Mouse (Mus musculus): ENCODE data around the gene Cherp.

Cherp gene

DNA sequence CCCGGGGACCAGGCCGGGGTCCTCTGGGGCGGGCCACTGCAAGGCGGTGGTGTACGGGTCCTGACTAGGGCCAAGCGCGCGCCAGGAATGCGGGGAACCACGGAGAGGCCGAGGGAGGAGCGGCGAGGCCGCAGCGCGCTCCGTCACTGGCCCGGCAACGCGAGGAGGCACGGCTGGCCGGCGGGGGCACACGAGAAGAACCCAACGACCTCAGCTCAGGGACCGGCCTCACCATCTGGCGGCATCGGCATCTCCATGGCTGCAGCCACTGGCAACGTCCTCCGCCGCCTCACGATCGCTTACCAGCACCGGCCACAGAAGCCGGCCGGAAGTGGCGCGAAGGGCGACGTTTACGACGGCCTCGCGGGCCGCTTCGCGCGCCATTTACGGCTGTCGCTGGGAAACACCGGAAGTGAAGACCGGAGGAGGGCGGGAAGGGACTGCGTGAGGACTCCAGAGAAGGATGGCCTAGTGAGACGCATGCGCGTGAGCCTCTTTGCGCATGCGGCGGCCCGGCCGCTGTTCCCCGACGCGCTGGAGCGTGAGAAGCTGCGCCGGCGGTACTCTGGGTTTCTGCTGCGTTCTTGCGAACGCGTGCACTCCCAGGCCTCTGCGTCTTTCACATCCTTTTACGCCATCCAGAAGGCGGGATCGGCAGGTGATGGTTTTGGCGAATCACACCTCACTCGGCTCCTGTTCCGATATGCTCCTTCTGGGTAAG lies at the start of gene Cherp:
TSS of gene Cherp (minus strand) at position 401 of the 721 bp plus-strand sequence.
- DNase-seq: peak; percentile 99

DNA sequence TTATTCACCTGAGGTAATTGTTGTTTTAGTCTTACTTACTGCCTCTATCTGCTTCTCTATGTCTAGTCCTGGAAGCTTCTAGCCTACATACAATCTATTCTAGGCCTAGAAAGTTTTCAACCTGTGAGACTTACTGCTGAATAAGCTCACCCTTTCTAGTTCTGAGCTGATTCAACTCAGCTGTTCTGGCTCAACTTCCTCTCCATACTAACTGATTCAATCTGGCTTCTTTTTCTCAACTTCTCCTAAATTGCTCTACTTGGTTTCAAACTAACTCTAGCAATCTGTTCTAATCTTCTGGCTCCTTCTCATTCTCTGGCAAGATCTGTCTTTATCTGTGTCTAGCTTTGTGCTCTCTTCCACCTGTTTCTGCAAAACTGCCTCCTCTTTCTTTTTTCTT lies 46.9 kb upstream of the Cherp start:
- DNase-seq: no peak

DNA sequence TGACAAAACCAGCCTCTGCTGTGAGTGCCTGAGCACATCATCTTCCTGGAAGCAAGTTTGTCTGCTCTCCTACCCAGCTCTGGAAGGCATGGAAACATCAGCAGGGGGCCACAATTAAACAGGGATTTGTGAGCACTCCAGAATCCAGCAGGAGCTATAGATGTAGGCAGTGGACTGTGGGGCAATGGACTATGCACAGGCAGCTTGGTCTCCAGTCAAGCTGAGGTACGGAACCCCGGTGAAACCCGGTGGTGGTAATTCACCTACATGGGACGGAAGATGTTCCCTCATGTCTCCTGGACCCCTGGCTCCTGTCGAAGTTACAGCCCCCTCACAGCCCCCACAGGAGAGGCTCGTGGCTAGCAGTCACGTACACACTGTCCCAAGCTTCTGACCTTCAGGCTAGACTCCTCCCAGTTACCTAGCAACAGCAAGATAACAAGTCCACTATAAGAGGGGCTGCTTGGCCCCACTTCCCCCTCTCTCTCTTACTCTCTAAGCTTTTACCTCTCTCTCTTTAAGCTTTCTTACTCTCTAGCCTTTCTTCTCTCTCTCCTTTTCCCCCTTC lies 42.5 kb upstream of the Cherp start:
- no peak for DNase-seq

DNA sequence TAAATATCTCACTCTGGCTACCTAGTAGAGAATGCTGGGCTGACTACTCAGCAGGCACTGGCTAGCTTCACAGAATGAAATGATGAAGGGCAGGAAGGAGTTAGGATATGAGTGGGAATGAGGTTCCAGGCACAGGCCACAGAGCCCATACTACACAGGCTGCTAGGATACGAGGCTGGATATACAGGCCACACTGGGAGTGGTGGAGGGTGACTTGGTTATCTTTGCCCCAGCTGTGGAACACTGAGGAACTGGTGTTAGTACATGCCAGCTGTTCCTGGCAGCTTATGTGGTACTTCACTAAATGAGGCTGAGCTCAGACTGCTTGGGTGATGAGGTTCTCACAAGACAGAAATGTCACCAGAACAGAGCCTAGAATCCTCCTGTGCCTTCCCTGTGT lies 38.1 kb upstream of the Cherp start:
- no peak for DNase-seq

DNA sequence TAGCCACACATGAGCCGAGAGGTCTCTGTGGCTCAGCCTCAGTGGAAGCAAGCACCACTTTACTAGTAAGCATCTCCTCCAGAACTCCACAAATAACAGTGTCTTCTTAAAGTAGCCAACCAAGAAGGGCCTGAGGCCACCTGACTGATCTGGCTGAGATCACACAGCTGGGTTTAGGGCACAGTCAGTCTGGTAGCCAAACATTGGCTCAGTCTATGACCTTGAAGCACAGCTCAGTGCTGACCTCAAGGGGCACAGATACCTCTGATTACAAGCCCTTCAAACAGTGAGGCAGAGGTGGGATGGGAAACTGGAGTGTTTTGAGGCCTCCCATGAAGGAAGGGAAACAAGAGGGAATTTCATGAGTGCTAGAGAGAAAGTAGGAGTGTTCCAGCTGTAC lies 37.6 kb upstream of the Cherp start:
- DNase-seq: no peak

DNA sequence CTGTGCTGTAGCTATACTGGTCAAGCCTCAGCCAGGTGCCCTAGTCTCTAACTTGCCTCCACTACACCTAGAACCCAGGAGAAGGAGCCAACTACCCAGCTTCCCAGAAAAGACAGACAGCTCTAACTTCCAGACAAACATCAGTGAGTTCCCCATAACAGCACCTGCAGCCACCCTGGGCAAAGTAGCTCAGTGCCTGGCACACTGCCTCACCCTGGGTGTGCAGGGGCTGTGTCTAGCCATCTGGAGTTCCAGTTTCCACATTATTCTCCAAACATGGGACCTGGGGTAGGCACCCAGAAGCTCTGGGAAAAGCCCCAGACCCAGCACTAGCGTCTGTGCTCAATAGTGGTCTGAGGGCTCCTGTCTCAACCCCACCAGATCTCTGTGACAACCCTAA lies 32.5 kb upstream of the Cherp start:
- DNase-seq: no peak

DNA sequence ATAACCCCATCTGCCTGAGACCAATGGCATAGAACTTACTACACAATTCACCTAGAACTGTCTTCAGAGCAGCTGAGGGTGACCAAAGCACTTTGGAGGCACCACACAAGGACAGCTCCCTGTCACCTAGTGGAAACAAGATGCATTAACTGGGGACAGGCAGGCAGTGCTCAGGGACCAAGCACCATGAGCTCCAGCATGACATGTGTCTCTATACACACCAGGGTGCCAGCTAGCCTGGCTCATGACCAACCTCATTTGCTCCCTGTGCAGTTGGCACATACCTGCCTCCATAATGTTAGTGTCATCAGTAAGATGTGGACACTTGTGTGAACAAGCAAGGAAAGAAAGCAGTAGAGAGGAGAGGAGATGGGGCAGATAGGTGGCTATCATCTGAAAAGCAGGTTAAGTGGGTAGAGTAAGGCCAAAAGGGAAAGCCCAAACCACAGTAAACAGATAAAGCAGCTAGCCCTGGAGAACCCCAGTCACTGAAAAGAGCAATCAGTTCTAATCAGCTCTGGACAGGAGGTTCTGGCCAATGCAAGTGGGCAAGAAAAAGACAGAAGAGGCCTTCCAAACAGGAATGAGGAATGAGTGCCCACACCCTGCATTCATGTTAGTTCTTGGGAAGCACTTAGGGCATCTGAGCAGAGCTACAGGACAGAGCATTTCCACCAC lies 29.8 kb upstream of the Cherp start:
- DNase-seq: peak; percentile 76

DNA sequence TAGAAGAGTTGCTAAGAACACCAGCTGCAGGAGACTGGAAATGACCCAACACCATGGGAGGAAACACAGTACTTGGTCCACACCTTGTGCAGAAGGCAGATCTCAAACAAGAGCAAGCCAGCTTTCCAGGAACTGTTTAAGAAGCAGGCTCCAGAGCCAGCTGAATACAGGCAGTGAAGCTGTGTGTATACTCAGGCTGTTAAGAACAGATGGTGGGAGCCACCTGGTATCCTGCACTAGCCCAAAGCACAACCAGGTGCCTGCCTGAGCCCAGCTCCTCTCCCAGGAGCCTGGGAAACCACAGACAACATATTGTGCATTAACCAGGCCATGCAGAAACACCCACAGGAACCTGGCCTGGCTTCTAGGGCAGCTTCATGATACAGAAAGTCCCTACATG lies 29.1 kb upstream of the Cherp start:
- DNase-seq: peak; percentile 93

DNA sequence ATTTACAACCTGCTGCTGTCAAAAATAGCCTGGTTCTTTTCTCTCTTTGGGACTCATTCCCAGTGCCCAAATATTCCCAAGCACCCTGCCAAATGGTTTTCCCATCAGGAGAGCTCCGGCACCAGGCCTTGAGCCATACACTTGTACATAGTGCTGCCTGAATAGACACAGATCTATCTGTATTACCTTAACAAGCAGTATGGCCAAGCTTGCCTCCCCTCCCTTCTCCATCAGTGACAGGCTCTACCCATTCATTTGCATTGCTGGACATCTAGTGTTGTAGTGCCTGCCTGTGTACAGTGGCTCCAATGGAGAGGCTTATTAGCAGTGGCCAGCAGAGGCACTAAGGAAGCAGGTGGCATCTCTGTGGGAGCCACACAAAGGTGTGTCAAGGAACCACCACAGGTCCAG lies 25.5 kb upstream of the Cherp start:
- DNase-seq: peak; percentile 88

DNA sequence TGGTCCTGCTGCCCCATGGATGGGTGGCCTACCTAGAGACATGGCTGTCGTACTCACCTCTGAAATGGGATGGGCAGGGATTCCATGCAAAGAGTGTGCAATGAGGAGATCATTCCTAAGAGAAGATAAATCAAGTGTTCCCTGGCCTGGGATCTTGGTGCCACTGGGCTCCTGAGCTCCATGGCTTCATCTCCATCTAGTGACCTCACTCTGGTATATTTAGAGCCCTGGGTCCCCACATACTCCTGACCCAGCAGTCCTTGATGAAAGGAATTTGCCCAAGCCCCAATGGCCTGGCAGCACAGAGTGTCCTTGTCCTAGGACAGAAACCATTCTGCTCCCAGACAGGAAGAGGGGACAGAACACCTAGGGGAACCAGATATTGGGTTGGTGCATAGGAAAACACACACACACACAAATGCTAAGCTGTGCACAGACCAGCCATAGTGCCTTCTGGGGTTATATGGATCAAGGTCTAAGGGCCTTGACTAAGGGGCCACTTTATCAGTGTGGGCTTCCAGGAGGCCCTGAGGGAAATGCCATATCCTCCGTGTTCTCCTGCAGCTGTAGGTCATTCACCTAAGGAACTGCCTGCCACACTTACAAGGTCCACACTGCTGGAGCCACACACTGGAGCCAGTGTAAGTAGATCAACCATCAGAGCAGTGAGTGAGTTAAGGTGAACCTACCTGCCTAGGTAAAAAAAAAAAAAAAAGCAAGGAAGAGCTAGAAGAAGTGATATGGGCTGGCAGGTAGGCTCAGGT lies 24.7 kb upstream of the Cherp start:
- DNase-seq: no peak

DNA sequence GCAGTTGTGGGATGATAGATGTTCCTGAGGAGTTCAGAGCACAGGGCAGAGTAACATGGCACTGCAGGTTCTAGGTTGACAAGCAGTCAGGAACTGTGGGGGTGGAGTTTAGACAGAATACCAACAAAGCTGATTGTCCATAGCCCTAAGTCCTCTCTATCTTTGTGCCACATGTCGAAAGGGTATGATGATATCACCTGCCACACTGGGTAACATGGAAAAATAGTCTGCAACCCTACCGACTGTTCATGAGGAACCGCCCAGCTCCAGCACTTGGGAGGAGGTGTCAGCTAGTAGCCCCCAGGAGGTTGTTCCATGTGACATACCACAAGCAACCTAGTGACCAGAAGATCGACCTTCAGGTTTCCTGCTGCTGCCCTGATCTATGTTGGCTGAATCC lies 23.5 kb upstream of the Cherp start:
- no peak for DNase-seq

DNA sequence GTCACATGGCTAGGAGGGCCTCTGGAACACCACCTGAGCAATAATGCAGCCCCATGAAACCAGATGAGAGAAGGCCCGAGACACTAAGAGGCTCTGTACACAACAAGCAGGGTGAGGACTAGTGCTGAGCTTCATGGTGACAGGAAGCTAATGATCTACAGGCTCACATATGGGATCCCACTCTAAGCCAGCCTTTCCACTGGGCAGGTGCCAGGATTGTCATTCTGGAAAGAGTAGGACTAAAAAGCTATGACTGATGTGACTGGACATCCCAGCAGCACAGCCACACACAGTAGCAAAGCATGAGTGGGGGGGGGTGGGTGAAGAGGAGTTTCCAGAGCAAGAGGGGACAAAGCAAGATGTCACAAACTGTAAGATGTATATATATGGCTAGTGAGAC lies 22.9 kb upstream of the Cherp start:
- DNase-seq: no peak

DNA sequence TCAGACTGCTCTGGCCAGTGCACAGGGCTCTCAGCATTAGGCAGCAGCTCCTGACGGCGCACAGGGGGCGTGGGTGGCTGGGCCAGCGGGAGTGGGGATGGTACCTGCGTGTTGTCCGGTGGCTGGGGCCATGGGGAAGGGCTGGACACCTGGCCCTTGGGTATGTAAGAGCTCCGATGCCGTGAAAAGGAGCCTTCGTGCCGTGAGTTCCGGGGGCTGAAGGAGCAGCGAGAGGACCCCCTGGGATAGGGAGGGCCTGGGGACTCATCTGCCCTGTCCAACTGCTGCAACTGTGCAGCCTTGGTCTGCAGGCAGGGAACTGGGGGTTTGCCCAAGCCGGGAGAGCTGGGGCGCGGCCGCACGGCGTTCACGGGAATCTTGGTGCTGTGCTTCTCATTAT lies 21.2 kb upstream of the Cherp start:
- peak; percentile 43 for DNase-seq

DNA sequence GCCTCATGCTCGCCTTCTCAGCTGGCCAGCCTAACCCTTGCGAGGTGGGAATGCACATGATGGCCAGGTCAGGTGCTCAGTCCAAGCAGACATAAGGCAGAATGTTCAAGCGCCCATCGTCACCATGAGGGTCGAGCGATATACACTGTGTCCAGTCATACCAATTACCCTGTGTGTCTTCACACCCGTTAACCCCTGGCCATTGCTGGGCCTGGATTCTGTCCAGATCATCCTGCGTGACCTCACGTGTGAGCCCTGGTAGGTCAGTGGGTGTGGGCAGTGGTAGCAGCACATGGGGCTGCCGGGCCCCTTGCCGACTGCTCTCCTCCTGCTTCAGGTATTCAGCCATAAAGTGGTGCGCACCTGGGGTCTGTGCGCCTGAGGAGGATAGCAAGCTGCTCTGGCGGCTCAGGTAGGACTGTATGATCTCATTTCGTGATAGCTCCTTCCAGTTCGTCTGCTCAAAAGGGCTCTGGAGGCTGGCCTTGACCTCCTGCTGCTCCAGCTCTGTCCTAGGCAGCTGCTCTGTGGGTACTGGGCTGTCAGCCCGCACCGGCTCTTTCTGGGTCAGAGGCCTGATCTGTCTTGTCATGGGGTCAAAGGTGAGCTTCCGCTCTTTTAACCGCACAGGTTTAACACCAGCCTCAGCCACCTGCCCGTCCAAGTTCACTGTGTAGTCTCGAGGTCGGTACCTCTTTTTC lies 20.5 kb upstream of the Cherp start:
- DNase-seq: peak; percentile 52

DNA sequence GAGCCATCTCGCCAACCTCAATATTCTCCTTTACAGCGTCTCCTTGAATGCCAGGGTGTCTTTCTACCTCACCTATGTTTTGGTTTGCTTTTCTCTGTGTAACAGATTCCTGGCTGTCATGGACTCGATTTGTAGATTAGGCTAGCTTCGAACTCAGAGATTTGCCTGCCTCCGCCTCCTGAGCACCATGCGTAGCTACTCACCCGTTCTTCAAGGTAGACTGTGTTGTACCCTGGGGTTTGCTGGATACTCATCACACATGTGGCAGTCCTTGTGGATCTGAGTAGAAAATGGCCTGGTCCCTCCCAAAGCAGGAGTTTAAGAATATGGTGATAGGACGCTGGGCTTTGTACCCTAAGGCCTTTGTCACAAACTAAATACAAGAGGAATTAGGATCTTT lies 18.4 kb upstream of the Cherp start:
- peak; percentile 56 for DNase-seq

DNA sequence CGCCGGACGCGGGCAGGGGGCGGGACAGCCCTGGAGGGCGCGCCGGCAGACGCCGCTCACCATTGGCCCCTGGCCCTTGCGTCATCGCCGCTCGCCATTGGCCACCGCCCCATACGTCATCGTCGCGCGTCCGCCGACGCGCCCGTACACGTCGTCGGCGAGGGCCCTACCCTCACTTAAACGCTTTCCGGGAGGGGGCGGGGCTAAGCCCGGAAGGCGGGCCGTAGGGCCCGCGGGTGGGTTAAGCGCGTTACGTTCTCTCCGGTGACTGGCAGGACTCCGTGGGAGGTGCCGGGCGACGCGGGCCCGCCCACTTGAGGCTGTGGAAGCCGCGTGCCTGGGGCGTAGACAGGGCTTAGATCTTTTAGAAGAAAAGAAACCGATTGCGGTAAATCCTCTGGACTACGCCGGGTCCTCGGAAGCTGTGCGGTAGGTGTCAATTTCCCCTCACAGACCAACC lies 17.6 kb upstream of the Cherp start:
- peak; percentile 100 for DNase-seq

DNA sequence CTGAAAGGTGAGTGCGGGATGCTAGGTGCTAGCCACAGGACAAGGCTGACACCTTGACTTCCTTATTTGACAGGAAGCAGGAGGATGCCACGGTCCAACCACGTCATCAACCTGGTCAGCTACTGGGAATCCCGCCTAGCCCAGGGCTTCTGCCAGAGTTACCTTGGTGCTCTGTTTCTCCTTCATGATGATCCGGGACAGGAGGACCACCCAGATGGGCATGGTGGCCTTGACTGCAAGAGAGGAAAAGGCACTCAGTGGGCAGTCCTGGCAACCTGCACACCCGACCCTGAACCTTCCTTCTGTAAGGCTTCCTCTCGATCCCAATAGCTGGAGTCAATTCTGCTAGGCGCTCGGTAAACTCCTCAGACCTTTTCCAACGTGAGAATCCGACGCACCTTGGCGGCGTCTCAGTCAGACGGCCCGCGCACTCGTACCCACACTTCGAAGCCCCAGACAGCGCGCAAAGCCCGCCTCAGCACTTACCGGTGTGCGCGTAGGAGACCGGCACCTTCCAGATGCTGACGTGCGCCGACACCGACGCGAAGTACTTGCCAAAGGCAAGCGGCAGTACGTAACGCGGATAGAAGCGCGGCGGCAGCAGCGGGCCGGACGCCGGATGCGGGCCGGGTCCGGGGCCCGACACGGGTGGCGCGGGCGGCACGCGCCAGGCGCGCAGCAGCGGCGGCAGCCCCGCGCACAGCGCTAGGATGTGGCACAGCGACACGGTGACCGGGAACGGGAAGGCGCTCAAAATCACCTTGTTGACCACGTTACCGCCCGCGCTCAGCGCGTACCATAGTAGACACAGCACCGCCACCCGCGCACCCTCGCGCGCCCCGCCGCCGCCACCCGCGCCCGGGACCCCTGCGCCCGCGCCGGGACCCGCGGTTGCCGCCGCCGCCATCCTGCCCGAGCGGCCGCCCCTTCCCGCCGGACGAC lies 16.9 kb upstream of the Cherp start, which contains the start of gene Slc35e1:
TSS of gene Slc35e1 (minus strand) at position 935 of the 942 bp plus-strand sequence.
- peak; percentile 77 for DNase-seq

DNA sequence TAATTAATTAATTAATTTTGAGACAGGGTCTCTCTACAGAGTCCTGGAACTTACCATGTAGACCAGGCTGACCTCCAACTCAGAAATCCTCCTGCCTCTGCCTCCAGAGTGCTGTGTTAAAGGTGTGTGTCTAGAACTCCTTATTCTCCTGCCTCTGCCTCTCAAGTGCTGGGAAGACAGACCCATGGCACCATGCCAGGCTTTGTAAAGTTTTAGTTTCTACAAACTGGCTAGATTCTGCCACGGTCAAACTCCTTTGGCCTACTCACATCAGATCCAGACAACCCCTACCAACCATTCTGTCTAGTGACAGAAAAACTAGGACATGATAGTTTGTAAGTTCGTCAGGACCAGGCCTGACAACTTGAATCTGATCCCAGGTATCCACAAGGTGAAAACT lies 16.0 kb upstream of the Cherp start:
- DNase-seq: peak; percentile 54

DNA sequence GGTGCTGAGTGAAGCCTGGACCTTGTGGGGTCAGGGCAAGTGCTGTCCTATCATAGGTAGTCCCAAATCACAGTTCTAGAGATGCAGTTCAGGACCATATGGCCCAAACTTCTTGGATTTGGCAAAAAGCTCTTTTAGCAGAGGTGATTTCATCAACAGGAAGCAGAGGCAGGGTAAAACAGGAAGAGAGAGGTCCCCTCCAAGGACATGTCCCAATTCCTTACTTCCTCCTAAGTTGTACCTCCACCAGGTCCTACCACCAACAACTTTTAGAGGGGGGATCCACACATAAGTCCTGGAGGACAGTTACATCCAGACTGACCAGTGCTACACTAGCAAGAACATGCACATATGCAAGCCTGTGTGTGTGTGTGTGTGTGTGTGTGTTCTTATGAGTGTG lies 12.0 kb upstream of the Cherp start:
- DNase-seq: no peak

DNA sequence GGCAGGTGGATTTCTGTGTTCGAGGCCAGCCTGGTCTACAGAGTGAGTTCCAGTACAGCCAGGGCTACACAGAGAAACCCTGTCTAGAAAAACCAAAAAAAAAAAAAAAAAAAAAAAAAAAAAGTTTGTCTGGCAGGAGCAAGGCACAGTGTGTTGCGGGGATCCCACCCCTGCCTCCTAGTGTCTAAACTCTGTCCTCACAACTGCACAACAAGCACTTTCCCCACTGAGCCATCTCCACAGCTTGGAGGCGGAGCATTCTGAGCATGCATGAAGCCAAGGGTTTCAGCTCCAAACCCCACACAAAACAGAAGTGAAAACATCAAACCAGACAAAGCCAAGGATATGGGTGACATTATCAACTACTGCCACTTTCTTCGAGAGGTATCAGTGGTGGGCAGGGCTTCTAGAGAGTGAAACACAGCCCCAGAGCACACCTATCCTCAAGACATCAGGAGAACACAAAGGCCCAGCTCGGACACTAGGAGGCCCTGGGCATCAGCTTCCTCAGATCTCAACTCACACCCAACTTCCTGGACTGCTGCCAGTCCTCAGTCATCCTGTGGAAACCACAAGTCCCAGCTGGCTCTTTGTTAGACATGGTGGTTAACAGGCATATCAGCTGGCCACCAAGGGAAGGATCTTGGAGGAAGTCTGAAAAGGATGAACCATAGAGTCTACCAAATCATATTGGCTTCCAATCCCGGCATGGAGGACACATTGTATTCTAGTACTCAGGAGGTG lies 10.6 kb upstream of the Cherp start:
- no peak for DNase-seq

DNA sequence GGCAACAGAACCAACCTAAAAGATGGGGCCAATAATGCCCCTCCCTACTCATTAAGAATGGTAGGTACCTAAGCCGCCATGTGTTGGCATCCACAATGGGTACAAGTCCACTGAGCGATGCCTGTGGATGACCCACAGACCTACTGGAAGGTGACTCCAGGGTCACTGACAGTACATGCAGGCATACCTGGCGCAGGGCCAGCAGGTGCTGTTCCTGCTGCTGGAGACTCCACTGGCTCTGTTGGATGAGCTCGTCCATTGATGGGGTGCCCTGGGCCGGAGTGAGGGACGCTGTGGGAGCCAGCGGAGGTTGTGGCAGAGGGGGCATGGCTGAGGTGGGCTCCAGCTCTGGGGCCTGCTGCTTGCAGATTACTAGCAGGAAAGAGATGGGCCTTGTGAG lies 4.3 kb downstream of the Cherp start:
- DNase-seq: no peak

All from cerebellum, adult 9-11 months (tissue).